Mouse (Mus musculus): ENCODE measurements around the gene Ccnd1. TPM values are rescaled to one million over a fixed set of nuclear protein-coding genes. Genes with fewer than 3 reads are reported as not detected.

The Ccnd1 gene
- polyA plus RNA-seq, 1 experiment = 50.2 TPM

DNA sequence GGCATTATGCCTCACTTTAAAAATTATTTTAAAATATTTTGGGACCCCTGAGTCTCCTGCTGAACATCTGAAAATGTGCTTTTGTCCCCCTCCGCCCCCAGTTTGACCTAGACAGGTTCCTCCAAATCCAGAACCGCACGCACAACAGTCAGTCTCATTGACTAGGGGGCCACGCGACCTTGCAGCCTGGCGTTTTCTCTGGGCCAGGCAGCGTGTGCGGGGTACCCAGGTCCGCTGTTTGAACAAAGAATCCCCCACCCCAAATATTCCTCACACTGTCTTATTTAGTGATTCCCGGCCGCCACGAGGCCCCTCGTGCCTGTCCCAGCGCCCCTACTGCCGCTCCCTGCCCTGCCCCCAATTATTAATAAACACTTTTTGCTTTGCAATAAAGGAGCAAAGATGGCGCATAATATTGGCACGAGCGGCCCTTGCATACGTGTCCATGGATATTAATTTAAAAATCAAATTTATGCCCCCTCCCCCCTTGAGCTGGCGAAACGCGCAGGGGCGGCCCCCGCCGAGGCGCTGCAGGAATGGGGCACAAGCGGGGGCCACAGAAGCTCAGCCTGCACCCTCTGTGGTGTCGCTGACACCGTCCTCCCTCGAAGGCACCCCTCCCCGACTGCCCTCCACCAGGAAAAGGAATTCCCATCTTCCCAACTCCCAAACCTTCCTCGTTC lies 923 bp downstream of the Ccnd1 start:
- DNase-seq (ENCODE audit: low read depth) = no peak

GRCm38 (mm10) chr7:144937899-144938517 lies 1.7 kb downstream of the Ccnd1 start:
- no peak for DNase-seq (ENCODE audit: low read depth)

GRCm38 (mm10) chr7:144937490-144937889 lies 2.2 kb downstream of the Ccnd1 start:
- no peak for DNase-seq (ENCODE audit: low read depth)

GRCm38 (mm10) chr7:144936311-144936880 lies 3.3 kb downstream of the Ccnd1 start:
- DNase-seq (ENCODE audit: low read depth) = no peak

GRCm38 (mm10) chr7:144935563-144935962 lies 4.2 kb downstream of the Ccnd1 start:
- no peak for DNase-seq (ENCODE audit: low read depth)

DNA sequence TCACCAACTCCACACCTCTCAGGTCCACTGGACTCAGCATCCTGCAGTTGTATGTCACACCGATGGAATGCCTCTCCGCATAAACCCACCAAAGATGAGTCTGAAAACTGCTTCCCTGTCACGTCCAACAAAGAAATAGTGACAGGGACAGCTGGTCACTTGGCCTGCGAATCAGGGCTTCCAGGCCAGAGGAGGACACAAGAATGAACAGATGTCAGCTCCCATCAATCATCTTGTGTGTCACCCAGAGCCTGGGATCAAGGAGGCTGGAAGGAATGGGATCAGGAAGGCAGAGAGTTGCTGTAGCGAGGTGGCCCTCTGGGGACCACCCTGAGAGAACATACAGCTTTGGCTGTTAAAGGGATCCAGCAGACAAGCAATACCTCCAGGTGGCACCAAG lies 4.8 kb downstream of the Ccnd1 start:
- DNase-seq (ENCODE audit: low read depth) = no peak

- DNase-seq (ENCODE audit: low read depth) = no peak
These were observed 5.9 kb downstream of the Ccnd1 start for GRCm38 (mm10) chr7:144933796-144934195.

GRCm38 (mm10) chr7:144933336-144933735 lies 6.4 kb downstream of the Ccnd1 start:
- DNase-seq (ENCODE audit: low read depth) = no peak

DNA sequence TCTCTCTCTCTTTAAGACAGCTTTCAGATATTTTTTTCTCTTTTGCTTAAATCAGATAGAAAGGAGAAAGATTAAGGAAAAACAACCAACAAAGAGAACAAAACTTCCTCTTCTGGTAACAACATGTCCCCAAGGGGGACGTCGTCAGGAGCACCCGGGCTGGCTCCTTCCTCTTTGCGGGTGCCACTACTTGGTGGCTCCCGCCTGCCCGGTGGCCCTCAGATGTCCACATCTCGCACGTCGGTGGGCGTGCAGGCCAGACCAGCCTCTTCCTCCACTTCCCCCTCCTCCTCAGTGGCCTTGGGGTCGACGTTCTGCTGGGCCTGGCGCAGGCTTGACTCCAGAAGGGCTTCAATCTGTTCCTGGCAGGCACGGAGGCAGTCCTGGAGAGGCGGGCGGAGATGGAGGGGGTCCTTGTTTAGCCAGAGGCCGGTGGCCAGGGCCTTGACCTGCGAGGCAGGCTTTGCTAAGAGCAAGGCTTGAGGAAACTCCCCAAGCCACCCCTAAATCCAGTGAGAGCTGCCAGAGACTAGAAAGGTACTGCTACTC lies 7.3 kb downstream of the Ccnd1 start:
- no peak for DNase-seq (ENCODE audit: low read depth)

DNA sequence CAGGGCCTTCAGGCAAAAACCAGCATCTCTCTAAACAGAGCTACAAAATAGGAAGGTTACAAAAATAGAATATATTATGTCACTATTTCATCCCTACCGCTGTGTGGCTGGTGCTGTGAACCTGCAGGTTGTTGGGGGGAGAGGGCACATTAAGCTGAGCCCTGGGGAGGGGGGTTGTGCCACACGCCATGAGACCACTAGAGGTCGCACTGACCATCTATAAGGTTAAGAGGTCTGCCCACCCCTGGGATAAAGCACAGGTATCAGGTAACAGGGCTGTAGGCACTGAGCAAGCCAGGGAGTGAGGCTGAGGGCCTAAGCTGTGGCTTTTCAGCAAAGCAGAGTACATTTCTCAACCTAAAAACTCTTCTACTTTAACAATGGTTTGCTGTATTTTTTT lies 7.9 kb downstream of the Ccnd1 start:
- DNase-seq (ENCODE audit: low read depth) = no peak

DNA sequence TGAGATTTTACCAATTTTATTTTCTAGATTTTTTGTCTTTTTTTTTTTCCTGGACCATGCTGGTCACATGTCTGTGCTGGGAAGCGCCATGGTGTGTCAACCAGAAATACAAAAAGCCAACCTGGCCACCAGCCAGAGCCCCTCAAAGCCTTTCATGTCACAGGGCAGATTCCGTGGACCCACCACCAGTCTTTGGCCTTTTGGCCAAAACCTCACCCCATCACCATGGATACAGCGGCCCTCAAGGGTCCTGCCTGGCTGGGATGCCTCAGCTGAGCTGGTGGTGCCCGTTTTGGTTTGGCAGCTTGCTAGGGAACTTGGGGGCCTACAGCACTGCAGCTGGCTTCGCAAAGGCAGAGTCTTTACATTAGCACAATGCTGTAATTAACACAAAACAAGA lies 9.8 kb downstream of the Ccnd1 start:
- no peak for DNase-seq (ENCODE audit: low read depth)

DNA sequence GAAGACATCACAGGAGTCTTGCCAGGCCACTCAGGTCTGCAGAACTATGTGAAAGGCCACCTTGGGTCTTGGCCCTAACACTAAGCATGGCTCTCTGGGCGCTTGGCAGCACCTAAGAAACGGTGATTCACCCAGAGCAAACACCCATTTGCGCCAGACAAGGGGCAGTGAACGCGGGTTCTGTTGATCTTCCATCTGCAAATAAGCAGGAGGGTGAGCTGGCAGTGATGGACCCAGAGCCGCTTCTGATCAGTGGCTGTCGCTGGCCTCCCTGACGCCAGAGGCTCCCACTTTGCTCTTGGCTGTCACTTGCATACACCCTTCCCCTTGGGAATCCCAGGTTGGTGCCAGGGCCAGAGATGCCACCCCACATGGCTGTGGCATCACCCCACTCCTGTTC lies 10.2 kb downstream of the Ccnd1 start:
- DNase-seq (ENCODE audit: low read depth) = no peak

DNA sequence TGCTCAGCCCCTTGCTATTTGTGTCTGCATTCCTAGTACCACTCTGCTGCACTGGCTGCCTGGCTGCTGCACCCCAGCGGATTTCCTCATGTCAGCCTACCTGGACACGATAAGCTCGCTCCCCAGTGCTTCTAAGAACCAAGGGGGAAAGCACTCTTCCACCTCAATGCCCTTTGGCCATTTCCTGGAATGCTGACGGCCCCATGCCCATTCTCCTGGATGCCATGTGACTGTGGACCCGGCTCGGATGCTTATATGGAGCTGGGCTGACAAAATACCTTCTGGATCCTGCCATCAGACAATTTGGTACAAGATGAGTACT lies 10.9 kb downstream of the Ccnd1 start:
- no peak for DNase-seq (ENCODE audit: low read depth)

DNA sequence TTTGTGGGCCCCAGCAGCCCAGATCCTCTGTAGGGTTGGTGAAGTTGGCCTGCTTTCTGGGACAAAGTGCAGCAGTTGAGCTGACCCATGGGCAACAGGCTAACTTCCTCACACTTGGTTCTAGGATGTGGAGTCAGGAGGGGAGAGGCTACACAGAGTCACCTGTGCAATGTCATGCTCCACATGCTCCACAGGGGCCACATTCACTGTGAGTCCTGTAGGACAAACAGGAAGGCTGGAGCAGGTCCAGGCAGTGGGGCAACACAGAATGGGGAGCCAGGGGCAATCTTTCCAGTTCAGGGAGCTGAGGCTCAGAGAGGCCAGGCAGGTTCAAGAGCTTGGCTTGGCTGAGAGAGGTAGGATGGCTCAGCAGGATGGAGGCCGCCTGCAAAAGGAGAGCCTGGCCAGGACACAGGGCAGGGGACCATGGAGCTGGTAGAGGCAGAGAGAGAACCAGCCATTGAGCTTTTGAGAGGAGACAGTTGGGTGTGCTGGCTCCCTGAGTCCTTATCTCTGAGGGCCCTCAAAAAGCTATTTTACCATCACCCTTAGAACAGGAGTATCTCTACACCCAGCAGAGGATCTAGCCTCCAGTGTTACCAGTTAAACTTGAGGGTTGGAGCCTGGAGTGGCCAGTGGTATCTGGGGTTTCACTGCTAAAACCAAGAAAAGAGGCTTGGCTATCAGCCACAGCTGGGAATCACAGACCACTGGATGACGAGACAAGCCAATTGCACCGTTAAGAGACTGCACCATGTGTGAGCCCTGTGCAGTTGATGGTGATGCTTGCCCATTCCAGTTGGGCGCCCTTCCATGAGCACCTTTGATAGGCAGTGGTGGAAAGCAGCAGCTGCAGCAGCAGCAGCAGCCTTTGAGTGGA lies 11.5 kb downstream of the Ccnd1 start:
- DNase-seq (ENCODE audit: low read depth) = no peak

DNA sequence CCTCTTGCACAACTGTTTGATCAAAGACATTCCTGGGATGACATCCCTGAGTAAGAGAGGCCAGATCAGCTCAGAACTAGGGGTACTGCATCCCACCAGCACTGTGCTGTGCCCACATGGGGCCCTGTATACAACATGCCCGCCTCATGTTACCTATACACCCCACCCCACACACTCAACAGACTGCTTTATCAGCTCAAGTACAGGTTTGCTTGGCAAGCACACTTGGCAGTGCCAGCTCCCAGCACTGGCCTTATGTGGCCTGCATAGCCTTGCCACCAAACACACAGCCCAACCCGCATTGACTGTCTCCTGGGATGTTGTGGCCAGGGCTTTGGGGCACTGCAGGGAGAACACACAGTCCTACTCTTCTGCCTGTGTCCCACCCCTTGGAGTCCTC lies 12.1 kb downstream of the Ccnd1 start:
- no peak for DNase-seq (ENCODE audit: low read depth)

DNA sequence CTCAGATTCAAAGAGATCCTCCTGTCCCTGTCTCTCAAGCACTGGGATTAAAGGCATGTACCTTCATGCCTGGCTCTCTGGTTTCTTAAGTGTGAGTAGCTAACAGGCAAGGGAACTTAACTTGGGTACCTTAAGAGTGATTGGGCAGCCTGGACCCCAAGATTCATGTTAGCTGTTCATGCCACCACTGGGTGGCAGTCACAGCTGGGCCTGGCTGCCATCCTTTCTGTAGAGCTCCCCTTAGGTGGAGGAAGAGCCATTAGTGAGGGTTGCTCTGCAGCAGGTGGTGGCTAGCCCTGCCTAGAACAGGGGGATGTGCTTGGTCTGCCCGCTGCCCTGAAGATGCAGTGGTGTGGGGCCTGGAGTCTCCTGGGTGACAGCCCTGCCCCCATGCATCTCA lies 20.9 kb downstream of the Ccnd1 start:
- DNase-seq (ENCODE audit: low read depth) = no peak

- DNase-seq (ENCODE audit: low read depth) = peak; percentile 55
These were observed 24.6 kb downstream of the Ccnd1 start, which contains the start of gene LTO1 for GRCm38 (mm10) chr7:144914948-144915750. LTO1 (plus strand) TSS chr7:144915100.

GRCm38 (mm10) chr7:144914296-144914947 lies 25.3 kb downstream of the Ccnd1 start:
- DNase-seq (ENCODE audit: low read depth) = no peak

- DNase-seq (ENCODE audit: low read depth) = no peak
These were observed 26.8 kb downstream of the Ccnd1 start for GRCm38 (mm10) chr7:144912897-144913296.

- no peak for DNase-seq (ENCODE audit: low read depth)
These were observed 28.6 kb downstream of the Ccnd1 start for GRCm38 (mm10) chr7:144911121-144911520.

- no peak for DNase-seq (ENCODE audit: low read depth)
These were observed 31.0 kb downstream of the Ccnd1 start for GRCm38 (mm10) chr7:144908705-144909104.

Measured in gonadal fat pad, adult 2 months (tissue).